In the genomic region with DNA sequence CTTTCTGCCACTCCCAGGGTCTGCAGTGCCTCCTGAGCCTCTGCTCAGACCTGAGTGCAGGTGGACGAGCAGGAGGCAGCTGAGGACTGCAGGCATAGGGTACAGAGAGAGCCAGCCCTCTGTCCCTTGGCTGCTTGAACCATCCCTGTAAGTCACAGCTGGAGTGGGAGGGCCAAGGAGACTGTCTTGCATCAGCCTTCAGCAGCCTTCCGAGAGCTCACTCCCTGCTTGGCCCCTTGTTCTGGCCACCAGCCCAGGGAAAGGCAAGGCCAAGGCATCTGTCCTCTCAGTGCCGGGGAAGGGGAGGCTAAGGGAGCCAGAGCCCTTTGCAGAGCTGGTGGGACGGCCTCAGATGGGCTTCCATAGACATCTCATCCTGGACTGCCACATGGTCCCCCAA, we compare ENCODE assay signal across 8 mouse cellular contexts. TPM values are rescaled to one million over a fixed set of nuclear protein-coding genes. Genes with fewer than 3 reads are reported as not detected.
DNase-seq lines count a peak whose midpoint lies in the region; ATAC-seq and TF ChIP-seq lines count a peak whose summit lies in the region.

No protein-coding gene starts in this region.

- DNase-seq in hindbrain, embryonic 14.5 days (ENCODE audit: low spot score) = no peak
- no peak for DNase-seq in hindbrain, embryonic 11.5 days (ENCODE audit: low spot score)
- peak; percentile 30 for DNase-seq in MEL (ENCODE audit: low read depth, low spot score)
- peak; percentile 63 to 83 for DNase-seq in heart, adult 9 months (ENCODE audit: low spot score in 2 of 2)
- DNase-seq in liver, embryonic 14.5 days (ENCODE audit: low read depth in 3 of 3, low spot score in 3 of 3) = no peak
- no peak for DNase-seq in thymus, postnatal 14 days
- no peak for DNase-seq in right cerebral cortex, postnatal 4 days
- no peak for DNase-seq in layer of hippocampus, adult 9-11 months

- no peaks in the 10 kb centered on the region for H3K27me3 ChIP-seq in hindbrain, embryonic 14.5 days (ENCODE audit: control insufficient read depth, insufficient read depth, low read length)
- no peaks in the 10 kb centered on the region for H3K27me3 ChIP-seq in hindbrain, embryonic 11.5 days (ENCODE audit: control insufficient read depth, insufficient read depth, low read length)
- H3K27me3 ChIP-seq in MEL (ENCODE audit: control insufficient read depth in 1 of 2, insufficient read depth in 2 of 2, low read length in 2 of 2) = no peaks in the 10 kb centered on the region
- H3K27me3 ChIP-seq in liver, embryonic 14.5 days (ENCODE audit: control insufficient read depth, insufficient read depth, low read length) = no peaks in the 10 kb centered on the region

- H3K9ac ChIP-seq in hindbrain, embryonic 14.5 days = no peak overlapping the region
- no peak overlapping the region for H3K9ac ChIP-seq in hindbrain, embryonic 11.5 days (ENCODE audit: low read depth, low read length)
- H3K9ac ChIP-seq in MEL (ENCODE audit: control insufficient read depth, low read depth, low read length, poor library complexity, severe bottlenecking) = peak overlapping the region; percentile 10; the same call in 1 of the 2 replicates
- no peak overlapping the region for H3K9ac ChIP-seq in liver, embryonic 14.5 days (replicated peaks)

- no peak for TF ChIP-seq CTCF in MEL (IDR thresholded peaks at IDR 0.05 in 2 of 3, conservative IDR thresholded peaks at IDR 0.05 in 1 of 3; ENCODE audit: control insufficient read depth in 1 of 3, insufficient read depth in 1 of 3, low read depth in 2 of 3, low read length in 3 of 3, poor library complexity in 1 of 3, severe bottlenecking in 1 of 3)
- TF ChIP-seq CTCF in liver, embryonic 14.5 days (IDR thresholded peaks at IDR 0.05; ENCODE audit: low read depth) = no peak

- peak overlapping the region; percentile 52; the same call in 1 of the 2 replicates for H3K27ac ChIP-seq in hindbrain, embryonic 14.5 days
- no peak overlapping the region for H3K27ac ChIP-seq in hindbrain, embryonic 11.5 days (ENCODE audit: low read depth, low read length)
- H3K27ac ChIP-seq in MEL (ENCODE audit: control insufficient read depth, low read depth, low read length) = peak overlapping the region; percentile 60
- no peak overlapping the region for H3K27ac ChIP-seq in liver, embryonic 14.5 days

- H3K4me3 ChIP-seq in hindbrain, embryonic 14.5 days (replicated peaks; ENCODE audit: low read length) = no peak overlapping the region
- H3K4me3 ChIP-seq in hindbrain, embryonic 11.5 days (ENCODE audit: low read depth, low read length) = no peak overlapping the region
- H3K4me3 ChIP-seq in MEL (ENCODE audit: control insufficient read depth in 1 of 2, insufficient read depth in 1 of 2, low read depth in 2 of 2, low read length in 2 of 2) = no peak overlapping the region
- no peak overlapping the region for H3K4me3 ChIP-seq in liver, embryonic 14.5 days (ENCODE audit: insufficient read depth in 1 of 2, low read depth in 2 of 2, low read length in 2 of 2)

- no peak overlapping the region for H3K4me2 ChIP-seq in hindbrain, embryonic 14.5 days (replicated peaks)
- no peak overlapping the region for H3K4me2 ChIP-seq in hindbrain, embryonic 11.5 days (replicated peaks; ENCODE audit: low read depth, low read length)
- H3K4me2 ChIP-seq in liver, embryonic 14.5 days (ENCODE audit: low read depth) = no peak overlapping the region

- no peaks in the 10 kb centered on the region for H3K9me3 ChIP-seq in hindbrain, embryonic 14.5 days (ENCODE audit: control insufficient read depth, low read length)
- no peaks in the 10 kb centered on the region for H3K9me3 ChIP-seq in hindbrain, embryonic 11.5 days (ENCODE audit: control insufficient read depth, low read length)
- no peaks in the 10 kb centered on the region for H3K9me3 ChIP-seq in MEL (replicated peaks; ENCODE audit: insufficient read depth, low read length)
- no peaks in the 10 kb centered on the region for H3K9me3 ChIP-seq in liver, embryonic 14.5 days (ENCODE audit: control insufficient read depth, low read length)

- 88% methylated on average over 4 of the region's 4 CpGs for WGBS in hindbrain, embryonic 14.5 days
- 93% methylated on average over 4 of the region's 4 CpGs for WGBS in hindbrain, embryonic 11.5 days
- 62% methylated on average over 4 of the region's 4 CpGs for WGBS in liver, embryonic 14.5 days (ENCODE audit: insufficient replicate concordance)

- no peak for TF ChIP-seq POLR2A in MEL (IDR thresholded peaks at IDR 0.05; ENCODE audit: control insufficient read depth in 1 of 2, insufficient read depth in 1 of 2, low read depth in 1 of 2, low read length in 2 of 2, poor library complexity in 1 of 2)

- no peak for ATAC-seq in hindbrain, embryonic 14.5 days (ENCODE audit: low FRiP score)
- no peak for ATAC-seq in hindbrain, embryonic 11.5 days (ENCODE audit: low FRiP score)
- 0 out of 2 replicates have a peak, but pooled peaks have one; percentile 7 for ATAC-seq in liver, embryonic 14.5 days (ENCODE audit: insufficient read depth)

- H3K79me2 ChIP-seq in MEL (ENCODE audit: control insufficient read depth, insufficient read depth, low read length, poor library complexity) = no peaks in the 10 kb centered on the region

- TF ChIP-seq RAD21 in MEL (IDR thresholded peaks at IDR 0.05; ENCODE audit: low read depth, low read length) = no peak

- H3K4me1 ChIP-seq in hindbrain, embryonic 14.5 days (replicated peaks; ENCODE audit: control insufficient read depth, insufficient read depth, low read length) = peaks cover 41% of the 10 kb centered on the region
- peaks cover 4% of the 10 kb centered on the region; the same call in 1 of the 2 replicates for H3K4me1 ChIP-seq in hindbrain, embryonic 11.5 days (replicated peaks; ENCODE audit: control insufficient read depth, insufficient read depth, low read length)
- H3K4me1 ChIP-seq in MEL (ENCODE audit: control insufficient read depth in 1 of 2, insufficient read depth in 2 of 2, low read length in 2 of 2) = peaks cover 0 to 18% of the 10 kb centered on the region in 2 experiments; a peak in 3 of 4 replicates
- peaks cover 0 to 23% of the 10 kb centered on the region in 2 experiments; a peak in 2 of 4 replicates for H3K4me1 ChIP-seq in liver, embryonic 14.5 days (replicated peaks; ENCODE audit: control insufficient read depth in 2 of 2, insufficient read depth in 2 of 2, low read length in 1 of 2)

- peaks cover 39% of the 10 kb centered on the region; the same call in 1 of the 2 replicates for H3K36me3 ChIP-seq in hindbrain, embryonic 14.5 days (replicated peaks; ENCODE audit: control insufficient read depth, insufficient read depth)
- H3K36me3 ChIP-seq in hindbrain, embryonic 11.5 days (ENCODE audit: control insufficient read depth, insufficient read depth, low read length) = peaks cover 4% of the 10 kb centered on the region; the same call in 1 of the 2 replicates
- peaks cover 2 to 14% of the 10 kb centered on the region in 2 experiments; a peak in 2 of 4 replicates for H3K36me3 ChIP-seq in MEL (ENCODE audit: control insufficient read depth in 1 of 2, insufficient read depth in 2 of 2, low read length in 2 of 2)
- H3K36me3 ChIP-seq in liver, embryonic 14.5 days (replicated peaks; ENCODE audit: control insufficient read depth, insufficient read depth, low read depth) = no peaks in the 10 kb centered on the region

- no peak for TF ChIP-seq EP300 in MEL (IDR thresholded peaks at IDR 0.05; ENCODE audit: low read depth in 1 of 2, low read length in 2 of 2)
- no peak for TF ChIP-seq EP300 in liver, embryonic 14.5 days (IDR thresholded peaks at IDR 0.05; ENCODE audit: low read depth)

TF ChIP-seq in MEL, 35 proteins besides CTCF, POLR2A, EP300 and RAD21:
- TF ChIP-seq UBTF (IDR thresholded peaks at IDR 0.05; ENCODE audit: borderline replicate concordance, insufficient read depth, low read depth, low read length) (no peak), GABPA (IDR thresholded peaks at IDR 0.05; ENCODE audit: low read depth, low read length) (no peak), CHD2 (IDR thresholded peaks at IDR 0.05; ENCODE audit: low read length) (no peak), MAX (IDR thresholded peaks at IDR 0.05; ENCODE audit: low read length) (no peak), ETS1 (IDR thresholded peaks at IDR 0.05; ENCODE audit: low read depth, low read length) (no peak), TAL1 (IDR thresholded peaks at IDR 0.05; ENCODE audit: low read length) (no peak), RCOR1 (IDR thresholded peaks at IDR 0.05; ENCODE audit: low read depth, low read length) (no peak), HCFC1 (IDR thresholded peaks at IDR 0.05; ENCODE audit: low read depth, low read length) (no peak), TCF12 (IDR thresholded peaks at IDR 0.05; ENCODE audit: low read depth, low read length) (no peak), KAT2A (conservative IDR thresholded peaks at IDR 0.05; ENCODE audit: low read depth, low read length) (no peak), MEF2A (IDR thresholded peaks at IDR 0.05; ENCODE audit: extremely low read depth, insufficient replicate concordance, low read depth, low read length, poor library complexity, severe bottlenecking) (no peak), POLR2AphosphoS5 (IDR thresholded peaks at IDR 0.05; ENCODE audit: borderline replicate concordance, low read depth, low read length) (no peak), JUND (IDR thresholded peaks at IDR 0.05; ENCODE audit: low read depth, low read length) (no peak), SIN3A (IDR thresholded peaks at IDR 0.05; ENCODE audit: low read length) (no peak)
TF ChIP-seq in MEL: peak in this region for 0.

RNA-seq across cellular contexts. Expression of gene Trim8, which starts 23.3 kb away (rescaled TPM):
- polyA plus RNA-seq in hindbrain, embryonic 14.5 days (2014; fragmentation: Nextera tagmentation; extraction: Ambion mirVana) = 37.5 and 39.4 TPM in 2 replicates
- 28.4 and 30.6 TPM in 2 replicates for polyA plus RNA-seq in hindbrain, embryonic 11.5 days (2014; fragmentation: Nextera tagmentation; extraction: Ambion mirVana)
- 19.1 and 21.2 TPM in 2 replicates for total RNA-seq in MEL (2012; rRNA removed)
- polyA plus RNA-seq in MEL (2012; ENCODE audit: insufficient read depth in 1 of 2, insufficient read length in 2 of 2, low read depth in 1 of 2, low replicate concordance in 2 of 2, missing spikeins in 1 of 2) = 10 to 100 TPM in 1 of 2 experiments, not detected in 1; 57.2 TPM
- 7.3 and 7.7 TPM in 2 replicates for polyA plus RNA-seq in liver, embryonic 14.5 days (2012; rRNA removed)
- polyA plus RNA-seq in liver, embryonic 14.5 days (2014; fragmentation: Nextera tagmentation; extraction: Ambion mirVana) = 7.5 and 10.1 TPM in 2 replicates

Comparison
In these comparisons a context has a peak if more than half of its experiments do, and no peak if none do; other contexts are left out.
1. H3K27ac ChIP-seq: peak in hindbrain, embryonic 14.5 days (single experiment) and MEL (single experiment); none in hindbrain, embryonic 11.5 days (single experiment) and liver, embryonic 14.5 days (single experiment).
2. DNase-seq: peak in MEL (single experiment) and heart, adult 9 months (2 of 2); none in hindbrain, embryonic 14.5 days (single experiment), hindbrain, embryonic 11.5 days (single experiment), liver, embryonic 14.5 days (0 of 3), thymus, postnatal 14 days (single experiment), right cerebral cortex, postnatal 4 days (single experiment) and layer of hippocampus, adult 9-11 months (single experiment).